Mouse (Mus musculus) midbrain, postnatal 0 days (tissue): ENCODE measurements around the gene Rdh8. TPM values are rescaled to one million over a fixed set of nuclear protein-coding genes. Genes with fewer than 3 reads are reported as not detected.
A peak's percentile ranks its signal among the peaks of the same experiment; 100 is the strongest.
"Not testable (repeated sequence)": the region's sequence is repeated elsewhere in the genome, so short reads cannot be mapped to it uniquely, and the experiment has no call there.

Experiments used
- ATAC-seq: fragments of 200-750 bp; cut with Nextera tagmentation; 2 replicates; pipeline ENCODE4 v1.8.0; 2017; ENCODE audit warnings: moderate number of reproducible peaks, mild to moderate bottlenecking, moderate TSS enrichment, moderate library complexity; ENCODE audit not compliant: low FRiP score
- DNase-seq: peaks from one replicate; pipeline ENCODE4 v3.0.0-alpha.2; 2015; ENCODE audit warnings: low spot score
- H3K27ac ChIP-seq: fragments of 300-500 bp; sonication (generic); 2 replicates; pipeline ENCODE4 v1.5.1; 2014; ENCODE audit warnings: low read depth, mild to moderate bottlenecking, low read length, mixed read lengths
- H3K27me3 ChIP-seq: fragments of 300-500 bp; sonication (generic); 2 replicates; pipeline ENCODE4 v1.6.1; 2014; ENCODE audit warnings: low read length, control low read depth, mixed read lengths; ENCODE audit not compliant: insufficient read depth
- H3K36me3 ChIP-seq: fragments of 300-500 bp; sonication (generic); 2 replicates; pipeline ENCODE4 v1.6.1; 2014; ENCODE audit warnings: low read length, control low read depth, mixed read lengths; ENCODE audit not compliant: insufficient read depth
- H3K4me1 ChIP-seq: fragments of 300-500 bp; sonication (generic); 2 replicates; pipeline ENCODE4 v1.6.1; 2014; ENCODE audit warnings: mild to moderate bottlenecking, control low read depth, antibody characterized with exemption, low read length, mixed read lengths; ENCODE audit not compliant: insufficient read depth
- H3K4me2 ChIP-seq: fragments of 300-500 bp; sonication (generic); 2 replicates; pipeline ENCODE4 v1.6.1; 2014; ENCODE audit warnings: low read depth, mild to moderate bottlenecking, low read length, mixed read lengths; ENCODE audit not compliant: poor library complexity, severe bottlenecking
- H3K4me3 ChIP-seq: fragments of 300-500 bp; sonication (generic); 2 replicates; pipeline ENCODE4 v1.5.1; 2014; ENCODE audit warnings: low read depth, mild to moderate bottlenecking, low read length, moderate library complexity
- H3K9ac ChIP-seq: fragments of 300-500 bp; sonication (generic); replicated peaks from 2 replicates; pipeline ENCODE4 v1.6.1; 2014; ENCODE audit warnings: mild to moderate bottlenecking, low read length, moderate library complexity, mixed read lengths; ENCODE audit not compliant: poor library complexity, severe bottlenecking
- H3K9me3 ChIP-seq: fragments of 300-500 bp; sonication (generic); 2 replicates; pipeline ENCODE4 v1.6.1; 2016; ENCODE audit warnings: low read length, control low read depth
- CTCF ChIP-seq: IDR thresholded peaks from 2 replicates; pipeline ENCODE4 v1.5.1; 2016; ENCODE audit warnings: antibody characterized with exemption, mild to moderate bottlenecking
- WGBS: fragments of 180-500 bp; shearing (Covaris S2); extraction: QIAGEN DNeasy Blood & Tissue Kit; methylation state at CpG from one replicate; pipeline ENCODE4 v1.1.7; 2014; 5-methylcytosine and 5-hydroxymethylcytosine counted together
- polyA plus RNA-seq: library from polyadenylated mRNA; unstranded; fragments of >200 nt; fragmentation: Nextera tagmentation; extraction: Ambion mirVana; gene quantifications from 2 replicates; pipeline ENCODE4 v1.2.1, GENCODE M21; 2015
- total RNA-seq: library from RNA; depleted of rRNA; stranded (reverse); fragments of >200 nt; gene quantifications from 2 replicates; pipeline ENCODE4 v1.2.3, GENCODE M21; 2014

Gene Rdh8
- total and polyA plus RNA-seq, 2 experiments from 2014 or later = not detected

DNA sequence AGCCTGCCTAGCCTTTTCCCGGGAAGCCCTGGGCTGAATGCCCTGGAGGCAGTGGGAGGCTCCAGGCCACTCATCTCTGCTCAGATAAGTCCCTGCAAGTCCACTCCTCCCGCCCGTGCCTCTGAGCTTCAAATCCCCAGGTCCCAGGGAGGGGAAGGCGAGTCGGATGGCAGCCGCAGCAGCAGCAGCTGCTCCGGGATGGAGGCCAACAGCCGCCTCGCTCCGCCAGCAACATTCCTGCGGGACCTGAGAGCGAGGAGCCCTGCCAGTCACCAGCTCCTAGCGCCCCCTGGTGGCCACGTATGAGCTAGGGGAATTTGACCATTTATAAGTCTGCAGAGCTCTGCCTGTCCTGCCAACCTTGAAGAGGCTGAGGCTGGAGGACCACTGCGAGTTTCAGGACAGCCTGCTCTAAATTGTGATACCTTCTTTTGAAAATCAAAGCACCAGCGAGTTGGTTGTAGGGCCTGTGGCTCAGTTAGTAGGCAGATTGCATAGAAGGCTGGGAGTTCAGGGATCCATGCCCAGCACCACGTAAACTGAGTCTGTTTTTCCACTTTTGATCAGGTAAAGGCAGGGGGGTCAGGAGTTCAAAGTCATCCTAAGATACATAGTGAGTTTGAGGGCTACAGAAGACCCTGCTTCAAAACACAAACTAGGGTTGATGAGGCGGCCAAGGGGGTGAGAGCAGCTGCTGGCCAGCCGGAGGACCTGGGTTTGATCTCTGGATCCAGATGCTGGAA lies 12.8 kb downstream of the Rdh8 start:
- Histone ChIP-seq H3K9me3 (no peaks in the 10 kb centered on the region), H3K36me3 (no peaks in the 10 kb centered on the region), H3K4me3 (no peak overlapping the region), H3K27ac (no peak overlapping the region), H3K4me1 (no peaks in the 10 kb centered on the region), H3K4me2 (peak overlapping the region; percentile 42), H3K9ac (no peak overlapping the region), H3K27me3 (no peaks in the 10 kb centered on the region)
- DNase-seq (peak; percentile 95), ATAC-seq (peak; percentile 87)
- TF ChIP-seq CTCF = peak; percentile 95
- WGBS = 16% methylated on average over 19 of the region's 19 CpGs

GRCm38 (mm10) chr9:20834881-20835280 lies 16.6 kb downstream of the Rdh8 start:
- ATAC-seq (no peak), DNase-seq (no peak)
- 73% methylated on average over 1 of the region's 1 CpGs for WGBS
- Histone ChIP-seq H3K9me3 (no peaks in the 10 kb centered on the region), H3K4me1 (no peaks in the 10 kb centered on the region), H3K36me3 (no peaks in the 10 kb centered on the region), H3K9ac (no peak overlapping the region), H3K4me3 (no peak overlapping the region), H3K27ac (no peak overlapping the region), H3K4me2 (no peak overlapping the region), H3K27me3 (no peaks in the 10 kb centered on the region)
- TF ChIP-seq CTCF = no peak

GRCm38 (mm10) chr9:20835431-20835954 lies 17.2 kb downstream of the Rdh8 start:
- not testable (repeated sequence) for H3K9ac ChIP-seq

DNA sequence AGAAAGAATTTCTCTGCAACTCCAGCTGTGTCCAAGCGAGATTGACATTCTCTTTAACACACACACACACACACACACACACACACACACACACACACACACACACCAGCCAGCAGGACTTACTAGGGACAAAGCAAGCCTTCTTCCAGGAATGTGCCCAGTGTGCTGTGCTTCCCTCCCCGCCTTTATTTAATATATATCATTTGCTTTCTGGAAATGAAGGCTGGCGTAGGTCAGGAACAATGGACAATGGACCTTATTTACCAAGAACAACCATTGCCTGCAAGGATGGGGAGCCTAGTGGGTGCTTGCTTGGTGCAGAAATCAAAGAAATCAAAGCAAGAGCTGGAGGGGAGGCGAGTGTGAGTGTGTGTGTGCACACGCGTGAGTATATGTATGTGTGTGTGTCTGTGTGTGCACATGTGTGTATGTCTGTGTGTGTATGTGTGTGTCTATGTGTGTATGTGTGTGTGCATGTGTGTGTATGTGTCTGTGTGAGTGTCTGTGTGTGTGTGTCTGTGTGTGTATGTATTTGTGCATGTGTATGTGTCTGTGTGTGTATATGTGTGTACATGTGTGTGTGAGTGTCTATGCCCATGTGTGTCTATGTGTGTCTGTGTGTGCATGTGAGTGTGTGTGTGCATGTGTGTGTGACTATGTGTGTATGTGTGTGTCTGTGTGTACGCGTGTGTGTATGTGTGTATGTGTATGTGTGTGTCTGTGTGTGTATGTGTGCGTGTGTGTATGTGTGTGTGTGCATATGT lies 19.1 kb downstream of the Rdh8 start:
- Histone ChIP-seq H3K36me3 (no peaks in the 10 kb centered on the region), H3K4me2 (no peak overlapping the region), H3K27me3 (no peaks in the 10 kb centered on the region), H3K4me3 (no peak overlapping the region), H3K9ac (no peak overlapping the region), H3K27ac (no peak overlapping the region), H3K4me1 (no peaks in the 10 kb centered on the region), H3K9me3 (no peaks in the 10 kb centered on the region)
- DNase-seq (no peak), ATAC-seq (no peak)
- no peak for TF ChIP-seq CTCF
- WGBS = 85% methylated on average over 9 of the region's 9 CpGs

More at GRCm38 (mm10) chr9:20835431-20835954, 17.2 kb downstream of the Rdh8 start:
- not testable (repeated sequence) for H3K36me3 ChIP-seq, H3K27ac ChIP-seq, ATAC-seq, H3K9me3 ChIP-seq, DNase-seq, H3K4me1 ChIP-seq, H3K27me3 ChIP-seq, H3K4me3 ChIP-seq, H3K4me2 ChIP-seq
- WGBS = 91% methylated on average over 9 of the region's 11 CpGs

DNA sequence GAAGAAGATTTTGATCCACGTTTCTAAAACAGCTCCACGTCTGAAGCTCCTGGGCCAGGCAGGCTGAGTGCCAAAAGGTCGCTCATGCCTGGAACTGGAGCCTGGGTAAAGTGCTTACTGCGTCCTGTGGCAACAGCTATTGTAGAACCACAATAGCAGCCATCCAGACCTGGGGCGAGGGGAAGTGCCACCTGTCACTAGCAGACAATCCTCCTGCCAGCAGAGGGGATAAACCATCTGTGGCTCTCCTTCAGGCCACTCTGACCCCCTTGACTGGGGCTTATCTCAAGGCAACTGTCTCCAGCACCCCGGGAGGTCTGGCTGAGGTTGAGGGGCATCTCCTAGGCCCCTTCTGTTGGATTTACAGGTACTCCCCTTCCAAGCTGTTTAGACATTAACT lies 20.6 kb downstream of the Rdh8 start:
- H3K9ac ChIP-seq = no peak overlapping the region
- H3K27me3 ChIP-seq = no peaks in the 10 kb centered on the region
- ATAC-seq = no peak
- WGBS = 42% methylated on average over 6 of the region's 6 CpGs
- H3K4me1 ChIP-seq = no peaks in the 10 kb centered on the region
- H3K9me3 ChIP-seq = no peaks in the 10 kb centered on the region
- TF ChIP-seq CTCF = no peak
- no peak overlapping the region for H3K4me3 ChIP-seq
- no peak for DNase-seq
- no peaks in the 10 kb centered on the region for H3K36me3 ChIP-seq
- H3K4me2 ChIP-seq = no peak overlapping the region
- no peak overlapping the region for H3K27ac ChIP-seq

DNA sequence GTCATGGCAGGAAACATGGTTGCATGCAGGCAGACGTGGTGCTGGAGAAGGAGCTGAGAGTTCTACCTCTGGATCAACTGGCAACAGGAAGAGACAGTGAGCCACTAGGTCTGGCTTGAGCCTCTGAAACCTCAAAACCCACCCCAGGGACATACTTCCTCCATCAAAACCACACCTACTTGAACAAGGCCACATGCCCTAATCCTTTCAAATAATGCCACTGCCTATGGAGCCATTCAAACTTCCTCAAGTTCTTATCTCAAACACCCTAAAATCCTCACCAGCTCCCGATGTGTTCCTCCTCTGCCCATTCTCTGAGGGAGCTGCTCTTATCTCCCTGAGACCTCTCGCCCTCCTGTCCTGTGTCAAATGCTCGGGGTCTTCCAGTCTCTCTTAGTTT lies 23.9 kb downstream of the Rdh8 start:
- Histone ChIP-seq H3K36me3 (no peaks in the 10 kb centered on the region), H3K4me1 (no peaks in the 10 kb centered on the region), H3K9ac (no peak overlapping the region), H3K4me3 (no peak overlapping the region), H3K27ac (no peak overlapping the region), H3K9me3 (no peaks in the 10 kb centered on the region), H3K4me2 (no peak overlapping the region), H3K27me3 (no peaks in the 10 kb centered on the region)
- no peak for ATAC-seq
- no peak for TF ChIP-seq CTCF
- WGBS = 66% methylated on average over 4 of the region's 4 CpGs
- DNase-seq = no peak
